In genomic region chr10:46299521-46299920, GRCm38 (mm10) we compare ENCODE assay signal across 23 mouse cellular contexts.
A peak's percentile ranks its signal among the peaks of the same experiment; 100 is the strongest.
DNase-seq lines count a peak whose midpoint lies in the region; ATAC-seq and TF ChIP-seq lines count a peak whose summit lies in the region.
"Had no signal": no experiment of that assay in that cellular context is flagged by ENCODE, and none has a peak within 500 bp of the region (broad histone marks: within the 10 kb centered on the region; RNA-seq: fewer than 3 reads in every experiment).

No protein-coding gene starts in this region.

- H3K9ac ChIP-seq in forebrain, embryonic 14.5 days (ENCODE audit: low read length): no peak overlapping the region
- H3K9ac ChIP-seq in forebrain, embryonic 15.5 days (replicated peaks): no peak overlapping the region
- H3K9ac ChIP-seq in kidney, postnatal 0 days (ENCODE audit: low read depth, low read length): no peak overlapping the region
- H3K9ac ChIP-seq: embryonic facial prominence, embryonic 15.5 days; heart, embryonic 13.5 days; hindbrain, embryonic 14.5 days had no signal

- WGBS in forebrain, embryonic 14.5 days: 36% methylated on average over 3 of the region's 3 CpGs
- WGBS in forebrain, embryonic 15.5 days: 29% methylated on average over 3 of the region's 3 CpGs
- WGBS in kidney, postnatal 0 days: 16% methylated on average over 3 of the region's 3 CpGs

- no peak for TF ChIP-seq POLR2A in brain, embryonic 14.5 days (IDR thresholded peaks at IDR 0.05; ENCODE audit: borderline replicate concordance, extremely low read depth, insufficient read depth, insufficient read length, poor library complexity, severe bottlenecking)

- no peak overlapping the region for H3K27ac ChIP-seq in forebrain, embryonic 14.5 days (ENCODE audit: low read depth, low read length)
- H3K27ac ChIP-seq in forebrain, embryonic 15.5 days (replicated peaks): no peak overlapping the region
- no peak overlapping the region for H3K27ac ChIP-seq in kidney, postnatal 0 days
- H3K27ac ChIP-seq: embryonic facial prominence, embryonic 15.5 days; forebrain, embryonic 10.5 days; heart, embryonic 13.5 days; hindbrain, embryonic 14.5 days had no signal

- intact Hi-C loops in heart, postnatal 10 days (cut with DNase I): no loop called here

- no peak for ATAC-seq in forebrain, embryonic 14.5 days
- ATAC-seq in forebrain, embryonic 15.5 days (replicated peaks): no peak; the same call in 1 of the 2 replicates
- ATAC-seq in kidney, postnatal 0 days (replicated peaks; ENCODE audit: low FRiP score, low read depth): no peak
- ATAC-seq: inflammation-experienced regulatory T-cells, adult 6 months; intestine, postnatal 0 days had no signal

- H3K4me1 ChIP-seq in forebrain, embryonic 14.5 days (ENCODE audit: control insufficient read depth, insufficient read depth, low read length): no peaks in the 10 kb centered on the region
- peaks cover 6% of the 10 kb centered on the region; the same call in 1 of the 2 replicates for H3K4me1 ChIP-seq in forebrain, embryonic 15.5 days
- no peaks in the 10 kb centered on the region for H3K4me1 ChIP-seq in kidney, postnatal 0 days (replicated peaks; ENCODE audit: insufficient read depth, low read length)
- H3K4me1 ChIP-seq: embryonic facial prominence, embryonic 15.5 days; forebrain, embryonic 10.5 days had no signal

- H3K4me3 ChIP-seq in forebrain, embryonic 14.5 days (ENCODE audit: low read depth, low read length): no peak overlapping the region
- no peak overlapping the region for H3K4me3 ChIP-seq in forebrain, embryonic 15.5 days
- H3K4me3 ChIP-seq in kidney, postnatal 0 days (replicated peaks; ENCODE audit: low read depth, low read length): no peak overlapping the region
- H3K4me3 ChIP-seq: embryonic facial prominence, embryonic 15.5 days; erythroblast, embryonic 14.5 days; forebrain, embryonic 10.5 days; heart, embryonic 13.5 days had no signal

- DNase-seq in forebrain, embryonic 14.5 days (ENCODE audit: low spot score): peak; percentile 8
- DNase-seq in kidney, postnatal 0 days (ENCODE audit: low spot score): peak; percentile 14
- no peak for DNase-seq in kidney, adult 11 months
- DNase-seq in brain, embryonic 14.5 days (ENCODE audit: low read depth): peak; percentile 39
- DNase-seq in heart, postnatal 10 days: no peak
- no peak for DNase-seq in natural killer cell, adult 2 months (ENCODE audit: low spot score in 2 of 2)
- DNase-seq: adrenal gland, adult 8-10 months; cerebellum, adult 11-12 months; cerebellum, adult 9-11 months; cerebellum, postnatal 36 days; embryo, embryonic 11 days; gastrocnemius, postnatal 36 days; heart, adult 11 months; heart, postnatal 4 days had no signal

- no peak for TF ChIP-seq CTCF in kidney, postnatal 0 days (IDR thresholded peaks at IDR 0.05; ENCODE audit: low read depth)
- no peak for TF ChIP-seq CTCF in brain, embryonic 14.5 days (IDR thresholded peaks at IDR 0.05; ENCODE audit: borderline replicate concordance, extremely low read depth, insufficient read depth, insufficient read length)

- H3K27me3 ChIP-seq in forebrain, embryonic 14.5 days (replicated peaks; ENCODE audit: control insufficient read depth, insufficient read depth, low read length): no peaks in the 10 kb centered on the region
- H3K27me3 ChIP-seq in forebrain, embryonic 15.5 days: no peaks in the 10 kb centered on the region
- no peaks in the 10 kb centered on the region for H3K27me3 ChIP-seq in kidney, postnatal 0 days (ENCODE audit: insufficient read depth, low read length)
- H3K27me3 ChIP-seq: CH12.LX; embryonic facial prominence, embryonic 15.5 days; heart, embryonic 13.5 days had no signal

- no peaks in the 10 kb centered on the region for H3K9me3 ChIP-seq in forebrain, embryonic 14.5 days (replicated peaks; ENCODE audit: control insufficient read depth, low read length)
- H3K9me3 ChIP-seq in forebrain, embryonic 15.5 days: no peaks in the 10 kb centered on the region
- H3K9me3 ChIP-seq in kidney, postnatal 0 days (replicated peaks; ENCODE audit: low read length): no peaks in the 10 kb centered on the region
- H3K9me3 ChIP-seq: embryonic facial prominence, embryonic 15.5 days; forebrain, embryonic 10.5 days; heart, embryonic 13.5 days had no signal

- H3K36me3 ChIP-seq in forebrain, embryonic 14.5 days (ENCODE audit: control insufficient read depth, insufficient read depth, low read length): no peaks in the 10 kb centered on the region
- no peaks in the 10 kb centered on the region for H3K36me3 ChIP-seq in forebrain, embryonic 15.5 days
- H3K36me3 ChIP-seq in kidney, postnatal 0 days (ENCODE audit: insufficient read depth, low read length): no peaks in the 10 kb centered on the region
- H3K36me3 ChIP-seq: embryonic facial prominence, embryonic 15.5 days; forebrain, embryonic 10.5 days; heart, embryonic 13.5 days had no signal

- no peak overlapping the region for H3K4me2 ChIP-seq in forebrain, embryonic 14.5 days (ENCODE audit: low read length)
- H3K4me2 ChIP-seq in forebrain, embryonic 15.5 days (replicated peaks): no peak overlapping the region
- H3K4me2 ChIP-seq in kidney, postnatal 0 days (ENCODE audit: low read length): no peak overlapping the region
- H3K4me2 ChIP-seq: embryonic facial prominence, embryonic 15.5 days; heart, embryonic 13.5 days; hindbrain, embryonic 14.5 days had no signal

Comparison
In these comparisons a context has a peak if more than half of its experiments do, and no peak if none do; other contexts are left out.
1. DNase-seq: peak in forebrain, embryonic 14.5 days (single experiment), kidney, postnatal 0 days (single experiment) and brain, embryonic 14.5 days (single experiment); none in kidney, adult 11 months (single experiment), heart, postnatal 10 days (0 of 2) and natural killer cell, adult 2 months (0 of 2).